Mouse (Mus musculus): ENCODE data around the gene Cel.
A peak's percentile ranks its signal among the peaks of the same experiment; 100 is the strongest.
"Not testable (repeated sequence)": the region's sequence is repeated elsewhere in the genome, so short reads cannot be mapped to it uniquely, and the experiment has no call there.

Gene Cel

GRCm38 (mm10) chr2:28514489-28514888 lies 48.7 kb downstream of the Cel start:
- Histone ChIP-seq H3K4me1 (replicated peaks; ENCODE audit: low read depth, low read length) (peaks cover 88% of the 10 kb centered on the region), H3K9me3 (ENCODE audit: low read length) (no peaks in the 10 kb centered on the region), H3K36me3 (ENCODE audit: insufficient read depth, low read length) (peaks cover 27% of the 10 kb centered on the region), H3K27me3 (ENCODE audit: insufficient read depth, low read length) (0 out of 2 replicates have a peak, but pooled peaks cover 4% of the 10 kb centered on the region), H3K4me3 (replicated peaks; ENCODE audit: low read length) (peak overlapping the region; percentile 84)
- TF ChIP-seq POU5F1 (IDR thresholded peaks at IDR 0.05; ENCODE audit: borderline replicate concordance, low read length) (no peak), CTCF (conservative IDR thresholded peaks at IDR 0.05; ENCODE audit: low read length) (peak; percentile 99)

DNA sequence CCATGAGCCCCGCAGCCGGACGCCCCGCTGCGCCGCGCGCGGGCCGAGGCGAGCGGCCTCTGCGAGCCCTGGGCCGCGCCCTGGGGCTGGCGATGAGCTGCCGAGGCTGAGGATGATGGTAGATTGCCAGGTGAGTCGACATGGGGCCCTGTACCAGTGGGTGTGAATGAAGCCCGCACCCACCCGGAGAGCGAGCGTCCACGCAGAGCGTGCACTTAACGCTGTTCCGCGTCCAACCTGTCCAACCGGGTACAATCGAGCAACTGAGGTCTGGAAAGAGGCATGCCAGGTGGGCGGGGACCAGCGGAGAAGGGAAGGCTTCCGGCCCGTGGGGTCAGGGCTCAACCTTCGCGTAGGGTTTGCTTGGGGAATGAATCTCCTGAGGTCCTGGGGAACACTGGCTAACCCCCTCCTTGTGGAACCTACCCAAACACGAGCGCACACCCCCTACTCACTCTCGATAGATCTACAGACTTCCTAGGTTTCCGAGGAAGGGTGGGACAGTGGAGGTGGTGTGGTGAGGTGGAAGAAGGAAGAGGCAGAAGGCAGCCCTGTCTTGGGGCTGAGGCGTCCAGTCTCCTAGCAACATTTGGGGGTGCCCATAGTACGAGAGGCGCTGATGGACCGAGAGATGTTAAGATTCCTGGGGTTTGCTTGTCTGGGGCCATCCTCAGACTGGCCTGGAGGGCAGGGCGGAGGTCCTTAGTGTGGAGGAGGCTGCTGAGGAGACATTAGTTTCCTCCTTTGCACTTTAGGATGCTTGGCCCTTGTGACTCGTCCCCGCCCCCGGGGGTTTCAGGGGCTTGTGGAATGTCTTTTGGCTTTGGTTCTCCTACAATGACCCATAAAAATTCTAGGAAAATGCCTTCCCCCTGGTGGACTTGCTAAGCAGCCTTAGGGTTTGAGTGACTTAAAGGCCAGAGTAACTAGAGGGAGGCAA lies 49.5 kb downstream of the Cel start:
- TF ChIP-seq CTCF (conservative IDR thresholded peaks at IDR 0.05; ENCODE audit: low read length): no peak
- no peak for TF ChIP-seq POU5F1 (IDR thresholded peaks at IDR 0.05; ENCODE audit: borderline replicate concordance, low read length)
- TF ChIP-seq NANOG (IDR thresholded peaks at IDR 0.05; ENCODE audit: borderline replicate concordance, low read length): no peak
- Histone ChIP-seq H3K4me3 (replicated peaks; ENCODE audit: low read length) (peak overlapping the region; percentile 84), H3K27me3 (ENCODE audit: insufficient read depth, low read length) (0 out of 2 replicates have a peak, but pooled peaks cover 4% of the 10 kb centered on the region), H3K9me3 (ENCODE audit: low read length) (no peaks in the 10 kb centered on the region), H3K36me3 (ENCODE audit: insufficient read depth, low read length) (peaks cover 23% of the 10 kb centered on the region), H3K4me1 (replicated peaks; ENCODE audit: low read depth, low read length) (peaks cover 88% of the 10 kb centered on the region)

DNA sequence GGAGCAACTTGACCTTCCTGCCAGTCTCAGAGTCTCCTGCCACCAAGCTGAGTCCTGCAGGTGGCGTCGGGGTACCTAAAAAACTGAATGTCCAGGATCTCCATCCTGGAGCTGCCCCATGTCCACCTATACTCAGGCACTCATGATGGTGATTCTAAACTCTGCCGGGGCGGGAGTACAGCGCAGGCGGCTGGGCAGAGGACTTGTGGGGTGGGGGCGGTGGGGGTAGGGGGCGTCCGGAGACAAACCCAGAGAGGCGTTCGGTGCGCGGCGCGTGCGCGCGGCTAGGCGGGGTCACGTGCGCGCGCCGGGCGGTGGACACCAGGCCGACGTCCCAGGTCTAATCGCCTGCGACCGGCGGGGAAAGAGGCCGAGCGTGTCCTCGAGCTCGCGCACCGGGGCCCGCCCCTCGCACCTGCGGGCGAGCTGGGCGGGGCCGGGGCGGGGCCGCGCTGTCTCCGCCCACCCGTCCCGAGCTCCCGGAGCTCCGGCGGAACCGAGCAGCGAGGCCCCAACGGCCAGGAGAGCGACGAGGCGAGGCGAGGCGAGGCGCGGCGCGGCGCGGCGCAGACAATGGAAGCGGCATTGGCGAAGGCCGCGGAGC lies 50.3 kb downstream of the Cel start, which contains the start of gene Ralgds:
Ralgds (plus strand) TSS at position 328 of the 604 bp plus-strand sequence.
- Histone ChIP-seq H3K4me3 (replicated peaks; ENCODE audit: low read length) (peak within 1 kb of the TSS; percentile 84), H3K27me3 (ENCODE audit: insufficient read depth, low read length) (0 out of 2 replicates have a peak, but pooled peaks cover 4% of the 10 kb centered on the region)
- no peak for TF ChIP-seq POU5F1 (IDR thresholded peaks at IDR 0.05; ENCODE audit: borderline replicate concordance, low read length)
- TF ChIP-seq CTCF (conservative IDR thresholded peaks at IDR 0.05; ENCODE audit: low read length): no peak

GRCm38 (mm10) chr2:28511600-28511999 lies 51.6 kb downstream of the Cel start:
- peaks cover 89% of the 10 kb centered on the region for H3K4me1 ChIP-seq (replicated peaks; ENCODE audit: low read depth, low read length)
- H3K27me3 ChIP-seq (ENCODE audit: insufficient read depth, low read length); H3K9me3 ChIP-seq (ENCODE audit: low read length); H3K4me3 ChIP-seq (replicated peaks; ENCODE audit: low read length): not testable (repeated sequence)
- TF ChIP-seq CTCF (conservative IDR thresholded peaks at IDR 0.05; ENCODE audit: low read length): peak; percentile 34
- H3K36me3 ChIP-seq (ENCODE audit: insufficient read depth, low read length): peaks cover 16% of the 10 kb centered on the region

More for the DNA sequence above, 50.3 kb downstream of the Cel start, which contains the start of gene Ralgds:
- Histone ChIP-seq H3K36me3 (ENCODE audit: insufficient read depth, low read length) (peaks cover 23% of the 10 kb centered on the region), H3K4me1 (replicated peaks; ENCODE audit: low read depth, low read length) (peaks cover 88% of the 10 kb centered on the region), H3K9me3 (ENCODE audit: low read length) (no peaks in the 10 kb centered on the region)

GRCm38 (mm10) chr2:28506291-28506690 lies 56.9 kb downstream of the Cel start:
- Histone ChIP-seq H3K36me3 (ENCODE audit: insufficient read depth, low read length) (peaks cover 4% of the 10 kb centered on the region; the same call in 1 of the 2 replicates), H3K9me3 (ENCODE audit: low read length) (no peaks in the 10 kb centered on the region), H3K27me3 (ENCODE audit: insufficient read depth, low read length) (no peaks in the 10 kb centered on the region), H3K4me1 (replicated peaks; ENCODE audit: low read depth, low read length) (peaks cover 76% of the 10 kb centered on the region), H3K4me3 (replicated peaks; ENCODE audit: low read length) (peak overlapping the region; percentile 8; the same call in 1 of the 2 replicates)
- TF ChIP-seq NANOG (IDR thresholded peaks at IDR 0.05; ENCODE audit: borderline replicate concordance, low read length) (peak; percentile 27), CTCF (conservative IDR thresholded peaks at IDR 0.05; ENCODE audit: low read length) (no peak)

GRCm38 (mm10) chr2:28505795-28506194 lies 57.4 kb downstream of the Cel start, which contains the start of gene Gm10134:
Gm10134 (plus strand) TSS chr2:28506095.
- Histone ChIP-seq H3K36me3 (ENCODE audit: insufficient read depth, low read length) (peaks cover 4% of the 10 kb centered on the region; the same call in 1 of the 2 replicates), H3K4me1 (replicated peaks; ENCODE audit: low read depth, low read length) (peaks cover 72% of the 10 kb centered on the region), H3K9me3 (ENCODE audit: low read length) (no peaks in the 10 kb centered on the region), H3K4me3 (replicated peaks; ENCODE audit: low read length) (peak within 1 kb of the TSS; percentile 71), H3K27me3 (ENCODE audit: insufficient read depth, low read length) (no peaks in the 10 kb centered on the region)
- TF ChIP-seq NANOG (IDR thresholded peaks at IDR 0.05; ENCODE audit: borderline replicate concordance, low read length) (no peak), CTCF (conservative IDR thresholded peaks at IDR 0.05; ENCODE audit: low read length) (no peak), POU5F1 (IDR thresholded peaks at IDR 0.05; ENCODE audit: borderline replicate concordance, low read length) (no peak)

All from E14TG2a.4 (cell line).